Mouse (Mus musculus): ENCODE measurements at regions not wholly inside any gene's neighbourhood (a gene's known extent, or its start where the extent isn't known, plus 50 kb on each side); places are given as distances from the start of the nearest gene placed in this dataset.

- H3K27me3 ChIP-seq (ENCODE audit: insufficient read depth, poor library complexity, severe bottlenecking), result no peaks in the 10 kb centered on the region
- no peak for DNase-seq (ENCODE audit: low spot score)
- no peaks in the 10 kb centered on the region for H3K4me1 ChIP-seq (replicated peaks)
- H3K27ac ChIP-seq, result no peak overlapping the region
- no peaks in the 10 kb centered on the region for H3K36me3 ChIP-seq
- WGBS, result 78% methylated on average over 2 of the region's 2 CpGs
- H3K9me3 ChIP-seq, result no peaks in the 10 kb centered on the region
- H3K4me3 ChIP-seq, result no peak overlapping the region
Measured at GRCm38 (mm10) chr12:73850831-73851230, 50.3 kb upstream of the Hif1a start.
